Mouse (Mus musculus): ENCODE results near the gene Pik3c2g. TPM values are rescaled to one million over a fixed set of nuclear protein-coding genes. Genes with fewer than 3 reads are reported as not detected.

Gene Pik3c2g
- polyA plus RNA-seq, 1 experiment from 2014 or later: 0.74 TPM

DNA sequence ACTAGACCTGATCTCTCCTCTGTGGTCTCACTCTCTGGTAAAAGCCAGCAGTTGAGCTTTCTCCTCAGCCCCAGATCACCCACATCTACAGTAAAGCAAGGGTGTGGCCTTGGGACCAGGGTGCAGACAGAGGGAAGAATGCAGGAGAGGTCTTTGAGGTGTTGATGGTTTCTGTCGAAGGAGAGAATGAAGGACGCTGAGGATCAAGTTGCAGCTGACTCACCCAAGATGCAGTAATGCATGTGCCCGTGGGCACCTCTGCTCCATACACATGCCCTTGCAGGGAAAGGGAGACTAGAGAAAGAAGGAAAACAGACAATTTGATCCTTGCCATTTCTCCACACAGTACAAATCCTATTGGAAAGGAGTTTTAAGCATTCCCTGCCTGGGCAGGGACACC is 5.1 kb downstream of the Pik3c2g start:
- H3K9me3 ChIP-seq: no peaks in the 10 kb centered on the region
- no peak overlapping the region for H3K4me2 ChIP-seq
- no peak for ATAC-seq (ENCODE audit: insufficient number of reproducible peaks, insufficient read depth, low FRiP score, low TSS enrichment, low read depth)
- no peak overlapping the region for H3K9ac ChIP-seq (replicated peaks)
- H3K27ac ChIP-seq: no peak overlapping the region
- H3K4me1 ChIP-seq (replicated peaks): no peaks in the 10 kb centered on the region
- H3K36me3 ChIP-seq: no peaks in the 10 kb centered on the region
- WGBS: 40% methylated on average over 3 of the region's 3 CpGs
- H3K27me3 ChIP-seq: peaks cover 9% of the 10 kb centered on the region
- no peak overlapping the region for H3K4me3 ChIP-seq (replicated peaks)

DNA sequence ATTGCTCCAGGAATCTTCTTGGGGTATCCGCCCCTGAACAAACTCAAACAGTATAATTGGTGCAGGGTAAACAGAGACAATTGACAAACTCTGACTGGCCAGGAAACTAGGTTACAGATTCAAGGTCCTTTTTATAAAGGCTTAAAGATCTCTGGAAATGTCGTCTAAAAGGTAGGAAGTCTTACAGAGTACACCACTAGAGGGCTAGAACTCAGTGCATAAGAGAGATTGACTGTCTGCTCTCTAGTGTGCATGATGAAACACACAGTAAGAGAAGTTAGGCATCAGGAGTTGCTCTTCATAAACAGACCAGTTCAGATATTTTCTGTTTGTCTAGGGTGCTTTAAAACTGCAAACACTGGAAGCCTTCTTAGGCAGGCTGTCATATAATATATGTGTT is 9.4 kb downstream of the Pik3c2g start:
- Histone ChIP-seq H3K36me3 (no peaks in the 10 kb centered on the region), H3K4me1 (replicated peaks) (no peaks in the 10 kb centered on the region), H3K27ac (no peak overlapping the region), H3K27me3 (no peaks in the 10 kb centered on the region), H3K9ac (replicated peaks) (no peak overlapping the region), H3K4me2 (no peak overlapping the region), H3K9me3 (no peaks in the 10 kb centered on the region), H3K4me3 (replicated peaks) (no peak overlapping the region)
- 54% methylated on average over 2 of the region's 2 CpGs for WGBS
- no peak for ATAC-seq (ENCODE audit: insufficient number of reproducible peaks, insufficient read depth, low FRiP score, low TSS enrichment, low read depth)

DNA sequence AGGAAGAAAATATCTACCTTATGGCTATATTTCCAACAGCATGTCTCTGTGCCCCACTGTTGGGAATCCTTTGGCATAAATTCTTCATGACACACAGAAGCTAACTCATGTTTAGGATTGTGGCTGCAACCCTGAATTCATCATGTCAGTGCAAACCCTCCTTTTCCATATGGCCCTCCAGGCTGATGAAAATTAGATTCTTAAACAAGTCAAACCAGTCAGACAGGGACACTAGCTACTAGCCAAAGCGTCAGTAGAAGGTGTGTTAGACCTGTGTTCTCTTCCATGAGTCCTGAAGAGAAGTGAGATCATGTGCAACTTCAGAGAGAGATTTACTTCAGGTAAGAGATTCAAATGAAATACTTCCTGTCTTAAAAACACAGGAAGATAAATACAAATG is 12.2 kb downstream of the Pik3c2g start:
- Histone ChIP-seq H3K4me1 (replicated peaks) (no peaks in the 10 kb centered on the region), H3K27ac (no peak overlapping the region)
- 76% methylated on average over 1 of the region's 1 CpGs for WGBS

DNA sequence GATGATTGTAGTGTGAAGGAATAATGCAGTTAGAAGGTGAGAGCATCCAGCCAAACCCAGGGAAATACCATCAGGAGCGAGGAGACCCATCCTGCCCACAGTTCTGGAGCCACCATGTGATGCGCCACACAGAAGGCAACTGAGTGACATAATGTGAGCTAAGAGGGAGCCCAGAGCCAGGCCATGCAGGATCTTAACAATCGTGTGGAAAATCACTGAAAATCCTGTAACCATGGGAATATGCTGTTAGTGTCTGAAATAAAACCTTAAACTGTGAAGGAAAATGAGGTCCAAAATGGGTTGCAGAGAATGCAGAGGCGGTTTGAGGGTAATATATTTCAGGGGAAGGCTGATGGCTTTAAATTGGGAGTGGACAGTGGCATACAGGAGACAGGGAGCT is 31.8 kb downstream of the Pik3c2g start:
- Histone ChIP-seq H3K27me3 (no peaks in the 10 kb centered on the region), H3K4me1 (replicated peaks) (no peaks in the 10 kb centered on the region), H3K27ac (no peak overlapping the region), H3K4me3 (replicated peaks) (no peak overlapping the region), H3K9ac (replicated peaks) (no peak overlapping the region), H3K36me3 (no peaks in the 10 kb centered on the region), H3K9me3 (no peaks in the 10 kb centered on the region), H3K4me2 (no peak overlapping the region)
- ATAC-seq (ENCODE audit: insufficient number of reproducible peaks, insufficient read depth, low FRiP score, low TSS enrichment, low read depth): no peak
- 90% methylated on average over 4 of the region's 4 CpGs for WGBS

More for the DNA sequence above, 12.2 kb downstream of the Pik3c2g start:
- Histone ChIP-seq H3K27me3 (no peaks in the 10 kb centered on the region), H3K9me3 (no peaks in the 10 kb centered on the region), H3K4me2 (no peak overlapping the region), H3K9ac (replicated peaks) (no peak overlapping the region), H3K4me3 (replicated peaks) (no peak overlapping the region), H3K36me3 (no peaks in the 10 kb centered on the region)
- ATAC-seq (ENCODE audit: insufficient number of reproducible peaks, insufficient read depth, low FRiP score, low TSS enrichment, low read depth): no peak

DNA sequence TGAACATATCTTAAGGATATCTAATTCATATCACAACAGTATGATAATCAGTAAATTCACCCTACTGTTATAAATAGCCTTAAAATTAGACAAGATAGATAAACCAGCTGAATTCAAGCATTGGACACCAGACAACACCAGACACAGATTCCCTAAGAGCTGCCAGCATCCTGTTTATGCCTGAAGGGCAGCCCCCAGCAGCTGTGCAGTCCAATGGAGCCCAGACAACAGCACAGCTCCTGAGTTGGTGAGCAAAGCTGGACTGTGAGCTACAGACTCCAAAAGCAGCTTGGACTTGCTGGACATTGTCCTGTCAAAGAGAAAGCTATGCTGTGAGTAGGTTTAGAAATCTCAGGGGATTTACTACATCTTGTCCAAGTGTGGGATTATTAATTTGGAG is 37.7 kb downstream of the Pik3c2g start:
- no peaks in the 10 kb centered on the region for H3K27me3 ChIP-seq
- no peaks in the 10 kb centered on the region for H3K4me1 ChIP-seq (replicated peaks)
- no peak overlapping the region for H3K9ac ChIP-seq (replicated peaks)
- no peak for ATAC-seq (ENCODE audit: insufficient number of reproducible peaks, insufficient read depth, low FRiP score, low TSS enrichment, low read depth)
- no peak overlapping the region for H3K4me2 ChIP-seq
- no peak overlapping the region for H3K4me3 ChIP-seq (replicated peaks)
- H3K36me3 ChIP-seq: no peaks in the 10 kb centered on the region
- H3K27ac ChIP-seq: no peak overlapping the region
- H3K9me3 ChIP-seq: no peaks in the 10 kb centered on the region

DNA sequence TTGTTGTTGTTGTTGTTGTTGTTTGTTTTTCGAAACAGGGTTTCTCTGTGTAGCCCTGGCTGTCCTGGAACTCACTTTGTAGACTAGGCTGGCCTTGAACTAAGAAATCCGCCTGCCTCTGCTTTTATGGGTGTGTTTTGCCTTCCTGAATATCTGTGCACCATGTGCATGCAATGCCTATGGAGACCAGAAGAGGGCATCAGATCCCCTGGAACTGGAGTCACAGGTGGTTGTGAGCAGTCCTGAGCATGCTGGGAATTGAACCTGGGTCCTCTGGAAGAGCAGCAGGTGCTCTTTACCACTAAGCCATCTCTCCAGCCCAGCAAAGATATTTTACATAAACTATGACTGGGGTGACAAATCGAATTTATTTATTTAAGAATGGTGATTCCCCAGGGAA is 47.5 kb downstream of the Pik3c2g start:
- H3K27me3 ChIP-seq: no peaks in the 10 kb centered on the region
- H3K9ac ChIP-seq (replicated peaks): no peak overlapping the region
- no peaks in the 10 kb centered on the region for H3K9me3 ChIP-seq
- H3K4me2 ChIP-seq: no peak overlapping the region
- H3K27ac ChIP-seq: no peak overlapping the region
- ATAC-seq (ENCODE audit: insufficient number of reproducible peaks, insufficient read depth, low FRiP score, low TSS enrichment, low read depth): no peak
- no peaks in the 10 kb centered on the region for H3K4me1 ChIP-seq (replicated peaks)
- H3K4me3 ChIP-seq (replicated peaks): no peak overlapping the region
- WGBS: 74% methylated on average over 3 of the region's 3 CpGs
- H3K36me3 ChIP-seq: no peaks in the 10 kb centered on the region

DNA sequence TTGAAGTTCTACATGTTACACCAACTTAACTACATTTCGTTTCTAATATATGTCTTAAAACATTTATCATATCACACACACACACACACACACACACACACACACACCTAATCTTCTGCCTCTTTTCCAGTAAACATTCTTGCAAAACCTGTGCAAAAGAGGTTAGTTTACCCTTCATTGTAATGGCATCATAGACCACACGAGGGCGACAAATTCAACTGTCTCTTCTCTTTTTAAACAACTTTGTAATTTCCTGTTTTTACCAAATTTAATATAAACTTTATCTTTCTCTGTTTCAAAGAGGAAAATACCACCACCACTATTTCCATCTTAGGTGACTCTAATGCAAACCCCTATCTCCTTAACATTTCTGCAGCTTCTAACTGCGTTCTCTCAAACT is 68.4 kb downstream of the Pik3c2g start:
- no peak for ATAC-seq (ENCODE audit: insufficient number of reproducible peaks, insufficient read depth, low FRiP score, low TSS enrichment, low read depth)

DNA sequence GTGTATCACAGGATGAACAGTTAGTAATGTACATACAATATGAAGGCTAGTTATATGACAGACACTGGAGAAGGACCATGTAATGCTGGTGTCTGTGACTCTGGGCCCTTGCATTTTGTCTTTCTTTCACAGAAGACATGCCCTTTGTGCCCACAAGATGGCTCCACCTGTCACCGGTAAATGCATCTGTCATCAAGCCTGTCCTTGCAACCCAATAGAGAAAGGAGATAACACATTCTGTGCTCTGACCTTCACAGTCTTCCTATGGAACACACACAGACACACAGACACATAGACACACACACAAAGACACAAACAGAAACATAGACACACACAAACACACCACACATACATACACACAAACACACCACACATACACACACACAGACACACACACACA is 75.4 kb downstream of the Pik3c2g start:
- H3K27me3 ChIP-seq: no peaks in the 10 kb centered on the region
- H3K4me2 ChIP-seq: no peak overlapping the region
- H3K36me3 ChIP-seq: no peaks in the 10 kb centered on the region
- 41% methylated on average over 1 of the region's 1 CpGs for WGBS
- H3K27ac ChIP-seq: no peak overlapping the region
- no peak overlapping the region for H3K4me3 ChIP-seq (replicated peaks)
- ATAC-seq (ENCODE audit: insufficient number of reproducible peaks, insufficient read depth, low FRiP score, low TSS enrichment, low read depth): no peak
- H3K9ac ChIP-seq (replicated peaks): no peak overlapping the region
- no peaks in the 10 kb centered on the region for H3K4me1 ChIP-seq (replicated peaks)
- no peaks in the 10 kb centered on the region for H3K9me3 ChIP-seq

More for the DNA sequence above, 68.4 kb downstream of the Pik3c2g start:
- Histone ChIP-seq H3K4me1 (replicated peaks) (no peaks in the 10 kb centered on the region), H3K4me3 (replicated peaks) (no peak overlapping the region), H3K36me3 (no peaks in the 10 kb centered on the region), H3K27ac (no peak overlapping the region), H3K27me3 (no peaks in the 10 kb centered on the region), H3K9ac (replicated peaks) (no peak overlapping the region), H3K4me2 (no peak overlapping the region), H3K9me3 (peaks cover 5% of the 10 kb centered on the region; the same call in 1 of the 2 replicates)
- WGBS: 30% methylated on average over 4 of the region's 4 CpGs

DNA sequence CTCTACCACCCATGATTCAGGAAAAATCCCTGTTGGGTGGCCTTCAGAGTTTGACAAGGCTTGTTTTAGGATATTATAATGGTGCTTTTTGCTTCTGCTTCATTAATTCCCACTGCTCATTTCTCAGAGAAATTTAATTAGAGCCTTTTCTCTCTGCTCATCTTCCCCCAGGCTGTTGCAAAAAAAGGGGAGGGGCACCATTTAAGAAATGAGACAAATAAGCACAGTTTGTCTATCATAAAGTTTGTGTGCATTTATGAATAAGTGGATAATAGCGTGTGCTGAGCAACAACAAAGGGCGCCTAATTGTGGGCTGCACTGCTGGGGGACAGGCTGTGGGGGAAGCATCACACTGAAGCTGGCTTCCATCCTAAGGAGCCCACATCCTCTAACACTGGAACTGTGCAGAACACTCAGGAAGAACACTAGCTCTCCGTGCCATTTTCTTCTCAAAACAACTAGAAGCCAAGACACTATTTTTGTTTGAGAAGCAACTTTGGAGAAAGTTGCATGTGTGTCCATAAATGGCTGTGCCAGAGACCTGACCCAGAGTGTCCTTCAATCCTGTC is 131.5 kb downstream of the Pik3c2g start:
- 90% methylated on average over 3 of the region's 3 CpGs for WGBS

DNA sequence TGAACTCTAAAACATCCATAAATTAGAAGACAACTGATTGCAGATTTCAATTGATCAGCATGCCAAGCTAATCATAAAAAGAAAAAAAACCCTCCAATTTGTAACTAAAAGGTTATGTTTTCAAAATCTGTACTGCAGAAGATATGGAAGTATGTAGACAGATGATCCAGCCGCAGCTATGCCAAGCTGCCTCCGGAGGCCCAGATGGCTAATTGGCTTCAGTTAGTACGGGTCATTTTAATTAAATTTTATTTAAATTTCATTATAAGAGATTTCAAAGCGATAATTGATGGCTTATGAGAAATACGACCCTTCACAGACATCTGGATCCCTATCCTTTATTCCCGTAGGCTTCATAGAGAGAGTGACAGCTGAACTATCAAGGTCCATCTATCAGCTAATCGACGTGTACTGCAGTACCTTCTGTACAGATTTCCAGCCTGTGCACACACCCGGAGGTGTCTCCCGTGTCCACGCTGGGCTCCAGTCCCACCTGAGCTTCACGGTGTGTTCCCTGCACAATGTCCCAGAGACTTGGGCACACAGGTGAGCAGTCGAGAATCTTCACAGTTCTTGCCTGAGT is 132.7 kb downstream of the Pik3c2g start:
- Histone ChIP-seq H3K9me3 (no peaks in the 10 kb centered on the region), H3K4me3 (replicated peaks) (no peak overlapping the region), H3K4me1 (replicated peaks) (no peaks in the 10 kb centered on the region), H3K27ac (no peak overlapping the region), H3K9ac (replicated peaks) (no peak overlapping the region), H3K36me3 (no peaks in the 10 kb centered on the region), H3K27me3 (no peaks in the 10 kb centered on the region), H3K4me2 (no peak overlapping the region)
- WGBS: 83% methylated on average over 13 of the region's 13 CpGs
- no peak for ATAC-seq (ENCODE audit: insufficient number of reproducible peaks, insufficient read depth, low FRiP score, low TSS enrichment, low read depth)

More for the DNA sequence above, 131.5 kb downstream of the Pik3c2g start:
- Histone ChIP-seq H3K4me2 (no peak overlapping the region), H3K9ac (replicated peaks) (no peak overlapping the region), H3K9me3 (no peaks in the 10 kb centered on the region), H3K27me3 (no peaks in the 10 kb centered on the region), H3K36me3 (no peaks in the 10 kb centered on the region), H3K4me3 (replicated peaks) (no peak overlapping the region), H3K27ac (no peak overlapping the region), H3K4me1 (replicated peaks) (no peaks in the 10 kb centered on the region)
- ATAC-seq (ENCODE audit: insufficient number of reproducible peaks, insufficient read depth, low FRiP score, low TSS enrichment, low read depth): no peak

DNA sequence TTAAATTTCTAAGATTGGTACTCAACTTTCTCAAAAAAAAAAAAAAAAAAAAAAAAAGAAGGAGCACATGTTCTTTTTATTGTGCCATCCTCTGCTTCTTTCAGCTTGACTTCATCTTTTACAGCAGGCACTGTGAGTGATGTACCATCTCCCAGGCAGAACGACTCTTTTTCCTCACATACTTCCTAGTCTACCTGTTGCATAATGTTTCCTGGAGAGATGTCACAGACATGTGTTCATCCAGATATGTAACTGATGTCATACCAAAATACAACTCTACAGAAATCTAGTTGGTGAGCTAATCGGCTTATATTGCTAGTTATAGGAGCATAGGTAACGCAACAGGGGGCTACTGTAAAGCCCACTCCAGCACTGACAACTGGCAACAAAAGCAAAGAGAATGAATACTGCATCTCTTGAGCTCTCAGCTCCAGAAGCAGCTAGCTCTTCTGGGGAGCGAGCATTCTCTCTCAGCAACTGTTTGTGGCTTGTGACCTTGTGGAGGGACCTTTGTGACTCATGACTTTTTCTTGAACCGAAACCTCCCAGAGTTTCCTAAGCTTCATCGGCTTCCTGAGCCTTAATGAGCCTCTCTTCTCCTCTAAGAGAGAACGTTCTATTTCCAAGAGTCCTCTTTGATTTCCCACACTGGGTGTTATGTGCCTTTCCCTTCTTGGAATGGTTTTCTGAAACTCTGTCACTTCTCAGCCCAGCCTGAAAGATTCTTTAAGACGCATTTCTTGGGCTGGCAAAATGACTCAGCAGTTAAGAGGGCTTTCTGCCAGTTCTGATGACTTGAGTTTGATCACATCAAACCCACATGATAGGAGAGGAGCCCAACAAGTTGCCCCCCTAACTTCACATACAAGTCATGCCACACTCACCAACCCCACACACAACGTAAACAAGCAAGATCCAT is 148.9 kb downstream of the Pik3c2g start:
- 83% methylated on average over 9 of the region's 9 CpGs for WGBS
- H3K27ac ChIP-seq: no peak overlapping the region
- H3K9me3 ChIP-seq: no peaks in the 10 kb centered on the region
- no peaks in the 10 kb centered on the region for H3K36me3 ChIP-seq
- H3K4me2 ChIP-seq: no peak overlapping the region
- H3K9ac ChIP-seq (replicated peaks): no peak overlapping the region
- no peak for ATAC-seq (ENCODE audit: insufficient number of reproducible peaks, insufficient read depth, low FRiP score, low TSS enrichment, low read depth)
- no peak overlapping the region for H3K4me3 ChIP-seq (replicated peaks)
- H3K4me1 ChIP-seq (replicated peaks): no peaks in the 10 kb centered on the region
- no peaks in the 10 kb centered on the region for H3K27me3 ChIP-seq

All from limb, embryonic 12.5 days (tissue).